Mouse (Mus musculus): ENCODE measurements around the gene Med25.

Gene Med25

GRCm38 (mm10) chr7:44848561-44849415, 43.7 kb downstream of the Med25 start, which contains the start of the genes Akt1s1 and Tbc1d17:
Gene Akt1s1 (plus strand): TSS chr7:44848991.
Gene Tbc1d17 (minus strand): TSS chr7:44849079.
- peak; percentile 100 for DNase-seq (ENCODE audit: low spot score in 2 of 2)

GRCm38 (mm10) chr7:44847772-44848171, 44.7 kb downstream of the Med25 start:
- no peak for DNase-seq (ENCODE audit: low spot score in 2 of 2)

DNA sequence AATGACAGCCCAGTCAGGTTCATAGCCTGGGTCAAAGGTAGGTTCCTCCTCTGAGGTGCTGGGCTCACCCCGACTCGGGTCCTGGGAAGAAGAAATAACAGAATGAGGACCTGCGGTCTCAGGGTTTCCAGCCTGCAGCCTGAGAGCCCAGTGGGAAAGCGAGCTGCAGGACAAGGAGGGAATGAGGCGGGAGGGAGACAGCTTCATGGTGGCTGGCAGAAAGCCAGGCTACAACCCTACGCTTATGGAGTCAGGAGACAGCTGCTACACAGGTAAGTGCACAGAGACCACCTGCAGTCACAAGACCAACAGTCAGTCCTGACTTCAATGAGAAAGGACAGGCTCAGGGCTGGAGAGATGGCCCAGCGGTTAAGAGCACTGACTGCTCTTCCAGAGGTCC, 45.7 kb downstream of the Med25 start:
- no peak for DNase-seq (ENCODE audit: low spot score in 2 of 2)

DNA sequence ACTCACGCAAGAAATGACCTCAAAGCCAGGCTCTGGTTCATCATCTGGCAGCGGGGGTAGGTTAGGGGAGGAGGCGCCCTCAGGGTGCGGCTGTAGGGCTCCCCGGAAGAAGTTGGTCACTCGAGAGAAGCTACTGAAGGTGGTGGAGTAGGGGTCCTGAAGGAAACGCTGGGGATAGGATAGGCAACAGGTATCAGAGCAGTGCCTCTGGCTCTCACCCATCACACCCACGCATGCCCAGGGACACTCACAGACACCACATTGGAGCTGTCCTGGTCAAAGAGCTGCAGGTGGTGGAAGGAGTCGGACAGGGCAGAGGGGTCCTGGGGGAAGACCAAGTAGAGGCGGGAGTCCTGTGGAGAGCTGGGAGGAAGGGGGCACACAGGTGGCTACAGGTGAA, 47.5 kb downstream of the Med25 start:
- DNase-seq (ENCODE audit: low spot score in 2 of 2) = no peak

DNA sequence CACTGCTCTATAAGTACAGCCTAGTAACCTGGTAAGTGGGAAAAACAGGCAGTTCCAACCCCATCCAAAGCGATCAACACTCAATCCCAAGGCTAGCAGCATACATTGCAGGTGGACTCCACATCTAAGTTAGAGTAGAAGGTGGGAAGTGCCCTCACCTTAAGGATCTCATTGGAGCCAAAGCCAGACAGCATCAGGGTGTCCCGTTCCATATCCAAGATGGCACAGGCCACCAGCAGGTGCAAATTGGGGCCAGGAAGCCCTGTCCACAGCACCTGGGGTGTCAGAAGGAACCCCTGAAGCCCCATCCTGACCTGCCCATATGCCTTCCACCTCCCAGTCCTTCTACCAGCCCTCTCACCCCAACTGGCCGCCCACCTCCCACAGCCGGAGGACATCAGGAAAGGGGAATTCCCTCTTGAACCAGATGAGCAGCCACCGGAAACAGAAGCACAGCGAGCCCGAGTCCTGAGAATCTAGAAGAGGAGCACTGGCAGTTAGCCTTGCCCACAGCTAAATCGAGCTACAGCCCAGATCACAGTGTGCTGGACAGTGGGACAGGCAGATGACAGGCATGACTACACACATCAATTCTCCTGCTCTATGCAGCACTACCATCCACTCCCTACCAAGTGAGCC, 50.6 kb downstream of the Med25 start:
- DNase-seq (ENCODE audit: low spot score in 2 of 2) = no peak

- DNase-seq (ENCODE audit: low spot score in 2 of 2) = peak in 1 of 2 experiments; percentile 28
Observed at GRCm38 (mm10) chr7:44840426-44840825, 52.1 kb downstream of the Med25 start.

DNA sequence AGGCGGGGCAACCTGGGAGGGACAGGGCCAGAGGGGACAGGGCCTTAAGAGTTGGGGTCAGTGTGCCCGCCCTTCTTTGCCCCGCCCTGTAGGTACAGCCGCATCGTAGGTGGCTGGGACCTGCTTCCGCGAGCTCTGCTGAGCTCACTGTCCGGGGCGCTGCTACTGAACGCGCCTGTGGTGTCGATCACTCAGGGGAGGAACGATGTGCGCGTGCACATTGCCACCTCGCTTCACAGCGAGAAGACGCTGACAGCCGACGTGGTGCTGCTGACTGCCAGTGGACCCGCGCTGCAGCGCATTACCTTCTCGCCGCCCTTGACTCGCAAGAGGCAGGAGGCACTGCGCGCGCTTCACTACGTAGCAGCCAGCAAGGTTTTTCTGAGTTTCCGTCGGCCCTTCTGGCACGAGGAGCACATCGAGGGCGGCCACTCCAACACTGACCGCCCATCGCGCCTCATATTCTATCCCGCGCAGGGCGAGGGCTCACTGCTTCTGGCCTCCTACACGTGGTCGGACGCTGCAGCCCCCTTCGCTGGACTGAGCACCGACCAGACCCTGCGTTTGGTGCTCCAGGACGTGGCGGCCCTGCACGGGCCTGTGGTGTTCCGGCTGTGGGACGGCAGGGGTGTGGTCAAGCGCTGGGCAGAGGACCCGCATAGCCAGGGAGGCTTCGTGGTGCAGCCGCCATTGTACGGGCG, 52.9 kb downstream of the Med25 start:
- DNase-seq (ENCODE audit: low spot score in 2 of 2) = peak; percentile 79 to 80

DNA sequence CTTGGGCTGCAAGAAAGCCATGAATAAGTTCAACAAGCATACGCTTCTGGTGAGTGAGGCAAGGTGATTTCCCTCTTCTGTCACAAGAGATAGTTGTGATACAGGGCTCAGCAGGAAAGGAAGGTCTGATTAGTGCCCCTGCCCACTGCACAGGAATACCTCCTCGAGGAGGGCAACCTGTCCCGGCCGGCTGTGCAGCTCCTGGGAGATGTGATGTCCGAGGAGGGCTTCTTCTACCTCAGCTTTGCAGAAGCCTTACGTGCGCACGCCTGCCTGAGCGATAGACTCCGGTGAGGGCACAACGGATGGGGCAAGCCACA, 53.4 kb downstream of the Med25 start:
- no peak for DNase-seq (ENCODE audit: low spot score in 2 of 2)

GRCm38 (mm10) chr7:44838073-44838472, 54.4 kb downstream of the Med25 start:
- peak in 1 of 2 experiments; percentile 23 for DNase-seq (ENCODE audit: low spot score in 2 of 2)

- peak in 1 of 2 experiments; percentile 39 for DNase-seq (ENCODE audit: low spot score in 2 of 2)
Observed at GRCm38 (mm10) chr7:44836423-44837053, 56.0 kb downstream of the Med25 start.

- peak in 1 of 2 experiments; percentile 24 for DNase-seq (ENCODE audit: low spot score in 2 of 2)
Observed at GRCm38 (mm10) chr7:44836016-44836404, 56.5 kb downstream of the Med25 start.

GRCm38 (mm10) chr7:44835373-44836015, 57.0 kb downstream of the Med25 start:
- DNase-seq (ENCODE audit: low spot score in 2 of 2) = no peak

DNA sequence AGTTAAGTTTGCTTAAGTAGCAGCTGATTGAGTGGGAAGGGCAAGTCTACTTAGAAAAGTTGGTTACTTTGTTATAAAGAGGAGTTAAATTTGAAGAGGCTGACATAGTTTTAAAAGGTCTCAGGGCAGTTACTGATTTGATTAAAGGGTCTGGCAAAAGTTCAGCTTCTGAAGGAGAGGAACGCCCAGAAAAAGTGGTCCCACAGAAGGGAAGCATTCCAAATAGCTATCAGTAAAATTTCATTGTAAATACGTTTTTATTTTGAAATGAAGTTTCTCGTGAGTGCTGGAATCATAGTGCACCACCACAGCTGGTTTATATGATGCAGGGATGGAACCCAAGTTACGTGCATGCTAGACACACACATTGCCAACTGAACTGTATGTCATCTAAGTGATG, 59.7 kb downstream of the Med25 start:
- DNase-seq (ENCODE audit: low spot score in 2 of 2) = no peak

DNA sequence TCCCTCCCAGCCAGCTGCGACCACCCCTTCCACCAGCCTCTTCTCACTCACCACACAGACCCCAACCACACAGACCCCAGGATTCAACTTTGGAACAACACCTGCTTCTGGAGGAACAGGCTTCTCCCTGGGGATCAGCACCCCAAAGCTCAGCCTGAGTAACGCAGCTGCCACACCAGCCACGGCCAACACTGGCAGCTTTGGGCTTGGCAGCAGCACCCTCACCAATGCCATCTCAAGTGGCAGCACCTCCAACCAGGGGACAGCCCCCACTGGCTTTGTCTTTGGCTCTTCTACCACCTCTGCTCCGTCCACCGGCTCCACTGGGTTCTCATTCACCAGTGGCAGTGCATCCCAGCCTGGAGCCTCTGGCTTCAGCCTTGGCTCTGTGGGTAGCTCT, 63.8 kb downstream of the Med25 start:
- DNase-seq (ENCODE audit: low spot score in 2 of 2) = no peak

- peak in 1 of 2 experiments; percentile 19 for DNase-seq (ENCODE audit: low spot score in 2 of 2)
Observed at GRCm38 (mm10) chr7:44826771-44827170, 65.7 kb downstream of the Med25 start.

Data from right cerebral cortex, postnatal 10 days (tissue).